Mouse (Mus musculus) heart, adult 2 months (tissue): ENCODE measurements around the gene C77080.

ENCODE experiments used
- CTCF ChIP-seq: fragments of 200-600 bp; IDR thresholded peaks from 2 replicates; pipeline ENCODE4 v1.8.1; 2022; ENCODE audit warnings: antibody characterized with exemption, mild to moderate bottlenecking, moderate library complexity
- EP300 ChIP-seq: fragments of 200-500 bp; IDR thresholded peaks from 2 replicates; pipeline ENCODE4 v1.6.1; 2011; ENCODE audit warnings: low read depth, low read length, control low read depth; ENCODE audit not compliant: insufficient read depth
- POLR2A ChIP-seq: fragments of 200-500 bp; IDR thresholded peaks from 2 replicates; pipeline ENCODE4 v1.6.1; 2011; ENCODE audit warnings: mild to moderate bottlenecking, low read depth, low read length, control low read depth; ENCODE audit not compliant: insufficient read depth

- TF ChIP-seq CTCF: no peak
- TF ChIP-seq POLR2A: no peak
- TF ChIP-seq EP300: no peak
Measured at GRCm38 (mm10) chr4:129226441-129226963, 34.7 kb downstream of the C77080 start.
